Mouse (Mus musculus) CH12.LX (cell line): ENCODE results near the gene Cnst. TPM values are rescaled to one million over a fixed set of nuclear protein-coding genes. Genes with fewer than 3 reads are reported as not detected.
A peak's percentile ranks its signal among the peaks of the same experiment; 100 is the strongest.

Experiments used
- DNase-seq: peaks from one replicate; pipeline ENCODE4 v3.0.0-alpha.2; 2013; ENCODE audit errors: extremely low read depth
- H3K27ac ChIP-seq: 2 replicates; pipeline ENCODE4 v1.5.1; 2012; ENCODE audit warnings: low read depth, mild to moderate bottlenecking, control low read depth, moderate library complexity; ENCODE audit not compliant: insufficient read depth
- H3K27me3 ChIP-seq: replicated peaks from 2 replicates; pipeline ENCODE3; 2012; ENCODE audit warnings: inconsistent platforms
- H3K36me3 ChIP-seq, 2 experiments: replicated peaks in 1 of 2; 2 replicates each; pipeline versions ENCODE3 to v1.6.1; 2012; ENCODE audit warnings: inconsistent platforms in 1 of 2, low read length in 1 of 2, mild to moderate bottlenecking in 1 of 2, mixed read lengths in 1 of 2, moderate library complexity in 1 of 2; ENCODE audit not compliant: control insufficient read depth in 1 of 2, insufficient read depth in 1 of 2
- H3K4me1 ChIP-seq, 2 experiments: 2 replicates each; pipeline ENCODE4 v1.6.1; 2012; ENCODE audit warnings: inconsistent platforms in 1 of 2, moderate library complexity in 1 of 2; ENCODE audit not compliant: insufficient read depth in 2 of 2, control insufficient read depth in 1 of 2
- H3K4me2 ChIP-seq: 2 replicates; pipeline ENCODE4 v1.6.1; 2012; ENCODE audit warnings: low read depth, mild to moderate bottlenecking, control low read depth; ENCODE audit not compliant: poor library complexity, insufficient read depth, severe bottlenecking
- H3K4me3 ChIP-seq, 3 experiments: fragments of 150-350 bp in 1 of 3; sonication (generic) in 1 of 3; replicated peaks in 1 of 3; 2 replicates each; pipeline versions ENCODE3 to v1.5.1; 2011 to 2012; ENCODE audit warnings: low read depth in 2 of 3, low read length in 2 of 3, mild to moderate bottlenecking in 2 of 3, moderate library complexity in 2 of 3, control low read depth in 1 of 3, improper control_type of control experiment in 1 of 3, inconsistent platforms in 1 of 3, mixed read lengths in 1 of 3; ENCODE audit not compliant: poor library complexity in 1 of 3
- H3K79me2 ChIP-seq: replicated peaks from 2 replicates; pipeline ENCODE4 v1.6.1; 2012; ENCODE audit warnings: mild to moderate bottlenecking, moderate library complexity; ENCODE audit not compliant: control insufficient read depth, poor library complexity, insufficient read depth, severe bottlenecking; ENCODE audit errors: extremely low read depth
- H3K9ac ChIP-seq: 2 replicates; pipeline ENCODE4 v1.6.1; 2012; ENCODE audit warnings: low read depth, mild to moderate bottlenecking, control low read depth, moderate library complexity; ENCODE audit not compliant: insufficient read depth
- H3K9me3 ChIP-seq: replicated peaks from 2 replicates; pipeline ENCODE3; 2012; ENCODE audit warnings: low read length, inconsistent platforms, mixed read lengths
- BHLHE40 ChIP-seq: IDR thresholded peaks from 2 replicates; pipeline ENCODE4 v1.6.1; 2011; ENCODE audit warnings: mild to moderate bottlenecking, low read depth, low read length, improper control_type of control experiment
- CHD1 ChIP-seq: IDR thresholded peaks from 2 replicates; pipeline ENCODE4 v1.6.1; 2012; ENCODE audit warnings: low read depth, low read length, improper control_type of control experiment, inconsistent platforms
- CHD2 ChIP-seq: IDR thresholded peaks from 2 replicates; pipeline ENCODE4 v1.6.1; 2011; ENCODE audit warnings: low read length, improper control_type of control experiment
- CTCF ChIP-seq, 2 experiments: IDR thresholded peaks in 1 of 2; conservative IDR thresholded peaks in 1 of 2; 2 replicates each; pipeline ENCODE4 v1.5.1; 2011 to 2012; ENCODE audit warnings: low read depth in 2 of 2, low read length in 2 of 2, improper control_type of control experiment in 1 of 2, inconsistent platforms in 1 of 2, mild to moderate bottlenecking in 1 of 2, moderate library complexity in 1 of 2
- E2F4 ChIP-seq: IDR thresholded peaks from 2 replicates; pipeline ENCODE4 v1.6.1; 2011; ENCODE audit warnings: low read depth, low read length, improper control_type of control experiment; ENCODE audit not compliant: insufficient replicate concordance
- ELF1 ChIP-seq: IDR thresholded peaks from 2 replicates; pipeline ENCODE4 v1.6.1; 2014; ENCODE audit warnings: low read depth, mild to moderate bottlenecking, inconsistent platforms, low read length, improper control_type of control experiment
- EP300 ChIP-seq: IDR thresholded peaks from 2 replicates; pipeline ENCODE4 v1.6.1; 2011; ENCODE audit warnings: low read length, improper control_type of control experiment
- ETS1 ChIP-seq: conservative IDR thresholded peaks from 2 replicates; pipeline ENCODE4 v1.6.1; 2012; ENCODE audit warnings: low read depth, mild to moderate bottlenecking, inconsistent platforms, low read length, improper control_type of control experiment, moderate library complexity
- HCFC1 ChIP-seq: IDR thresholded peaks from 2 replicates; pipeline ENCODE4 v1.6.1; 2012; ENCODE audit warnings: low read depth, mild to moderate bottlenecking, inconsistent platforms, low read length, improper control_type of control experiment
- JUN ChIP-seq: IDR thresholded peaks from 2 replicates; pipeline ENCODE4 v1.6.1; 2011; ENCODE audit warnings: low read depth, mild to moderate bottlenecking, low read length, improper control_type of control experiment, moderate library complexity; ENCODE audit not compliant: insufficient read depth
- JUND ChIP-seq: conservative IDR thresholded peaks from 2 replicates; pipeline ENCODE4 v1.6.1; 2011; ENCODE audit warnings: low read depth, low read length, improper control_type of control experiment
- KAT2A ChIP-seq: IDR thresholded peaks from 2 replicates; pipeline ENCODE4 v1.6.1; 2012; ENCODE audit warnings: low read length, improper control_type of control experiment, inconsistent platforms; ENCODE audit not compliant: insufficient replicate concordance
- MAFK ChIP-seq: IDR thresholded peaks from 2 replicates; pipeline ENCODE4 v1.6.1; 2011; ENCODE audit warnings: low read length, improper control_type of control experiment; ENCODE audit not compliant: insufficient replicate concordance
- MAX ChIP-seq: IDR thresholded peaks from 2 replicates; pipeline ENCODE4 v1.6.1; 2011; ENCODE audit warnings: low read length, improper control_type of control experiment
- MAZ ChIP-seq: IDR thresholded peaks from 2 replicates; pipeline ENCODE4 v1.6.1; 2012; ENCODE audit warnings: low read depth, mild to moderate bottlenecking, inconsistent platforms, low read length, improper control_type of control experiment, moderate library complexity
- MXI1 ChIP-seq: IDR thresholded peaks from 2 replicates; pipeline ENCODE4 v1.6.1; 2011; ENCODE audit warnings: mild to moderate bottlenecking, low read depth, low read length, improper control_type of control experiment
- NRF1 ChIP-seq: IDR thresholded peaks from 2 replicates; pipeline ENCODE4 v1.6.1; 2014; ENCODE audit warnings: low read depth, mild to moderate bottlenecking, inconsistent platforms, low read length, improper control_type of control experiment, moderate library complexity
- PAX5 ChIP-seq: IDR thresholded peaks from 2 replicates; pipeline ENCODE4 v1.6.1; 2012; ENCODE audit warnings: low read length, inconsistent platforms, mixed read lengths
- POLR2AphosphoS2 ChIP-seq: IDR thresholded peaks from 2 replicates; pipeline ENCODE4 v1.6.1; 2011; ENCODE audit warnings: low read depth, low read length, improper control_type of control experiment
- RAD21 ChIP-seq: IDR thresholded peaks from 2 replicates; pipeline ENCODE4 v1.6.1; 2011; ENCODE audit warnings: low read depth, mild to moderate bottlenecking, low read length, improper control_type of control experiment, moderate library complexity
- RCOR1 ChIP-seq: conservative IDR thresholded peaks from 2 replicates; pipeline ENCODE4 v1.6.1; 2012; ENCODE audit warnings: low read depth, mild to moderate bottlenecking, inconsistent platforms, low read length, improper control_type of control experiment
- SIN3A ChIP-seq: IDR thresholded peaks from 2 replicates; pipeline ENCODE4 v1.6.1; 2012; ENCODE audit warnings: low read length, improper control_type of control experiment, inconsistent platforms
- SMC3 ChIP-seq: IDR thresholded peaks from 2 replicates; pipeline ENCODE4 v1.6.1; 2011; ENCODE audit warnings: low read depth, low read length, improper control_type of control experiment
- TBP ChIP-seq: conservative IDR thresholded peaks from 2 replicates; pipeline ENCODE4 v1.6.1; 2011; ENCODE audit warnings: low read depth, low read length, improper control_type of control experiment
- UBTF ChIP-seq: IDR thresholded peaks from 2 replicates; pipeline ENCODE4 v1.6.1; 2012; ENCODE audit warnings: low read depth, mild to moderate bottlenecking, inconsistent platforms, low read length, improper control_type of control experiment, moderate library complexity
- USF2 ChIP-seq: conservative IDR thresholded peaks from 2 replicates; pipeline ENCODE4 v1.6.1; 2011; ENCODE audit warnings: low read depth, low read length, improper control_type of control experiment
- ZC3H11A ChIP-seq: IDR thresholded peaks from 2 replicates; pipeline ENCODE4 v1.6.1; 2012; ENCODE audit warnings: low read depth, mild to moderate bottlenecking, inconsistent platforms, low read length, improper control_type of control experiment
- ZKSCAN1 ChIP-seq: IDR thresholded peaks from 2 replicates; pipeline ENCODE4 v1.6.1; 2012; ENCODE audit warnings: low read depth, inconsistent platforms, low read length, improper control_type of control experiment, borderline replicate concordance
- ZMIZ1 ChIP-seq: IDR thresholded peaks from 2 replicates; pipeline ENCODE4 v1.6.1; 2012; ENCODE audit warnings: low read depth, mild to moderate bottlenecking, inconsistent platforms, low read length, improper control_type of control experiment
- ZNF384 ChIP-seq: IDR thresholded peaks from 2 replicates; pipeline ENCODE4 v1.6.1; 2012; ENCODE audit warnings: low read depth, low read length, improper control_type of control experiment, inconsistent platforms
- dilution Hi-C: fragments of 300-500 bp; cut with MboI; formaldehyde crosslinking; loops from 2 replicates; pipeline ENCODE4 v1.14.3; 2020; ENCODE audit warnings: low sequenced_read_pairs; ENCODE audit not compliant: extremely low pct_unique_long_range_greater_than_20kb, extremely low pct_ligation_motif_present
- in situ Hi-C: fragments of 300-500 bp; cut with MboI; formaldehyde crosslinking; loops from 3 replicates; pipeline ENCODE4 v1.14.3; 2019; ENCODE audit warnings: low sequenced_read_pairs, low pct_ligation_motif_present, low pct_unique_long_range_greater_than_20kb, mixed read lengths
- polyA plus RNA-seq: library from polyadenylated mRNA; unstranded; fragments of >175 nt; gene quantifications from 2 replicates; pipeline ENCODE4 v1.2.1, GENCODE M21; 2012; ENCODE audit warnings: low read depth; ENCODE audit not compliant: insufficient read length
- total RNA-seq, 2 experiments: library from RNA; depleted of rRNA; stranded (reverse); fragments of 300-350 nt in 1 of 2; fragments of >200 nt in 1 of 2; gene quantifications; 2 replicates each; pipeline ENCODE4 v1.2.3; 2012 to 2014

Cnst gene
- total and polyA plus RNA-seq, 3 experiments: 7.8 to 10.2 (median 9.3) TPM

GRCm38 (mm10) chr1:179551336-179551735 lies 5.2 kb downstream of the Cnst start (continued):
- TF ChIP-seq MXI1: no peak
- no peak for TF ChIP-seq USF2
- no peak for TF ChIP-seq CHD2
- peak; percentile 66 for TF ChIP-seq EP300
- TF ChIP-seq MAX: no peak
- no peak for TF ChIP-seq ZKSCAN1
- peak; percentile 64 for TF ChIP-seq ELF1
- TF ChIP-seq SIN3A: peak; percentile 62; the same call in 1 of the 2 replicates

- DNase-seq: no peak
- no peak overlapping the region for H3K9ac ChIP-seq
- H3K27ac ChIP-seq: no peak overlapping the region
Observed at GRCm38 (mm10) chr1:179551921-179552320, 5.8 kb downstream of the Cnst start.

GRCm38 (mm10) chr1:179552751-179553150 lies 6.6 kb downstream of the Cnst start:
- no peaks in the 10 kb centered on the region for H3K9me3 ChIP-seq
- H3K79me2 ChIP-seq: no peaks in the 10 kb centered on the region; the same call in none of the 2 replicates
- DNase-seq: no peak
- no peaks in the 10 kb centered on the region for H3K27me3 ChIP-seq
- dilution Hi-C loops (no loop called here), in situ Hi-C loops (no loop called here)
- H3K9ac ChIP-seq: no peak overlapping the region; the same call in 1 of the 2 replicates
- H3K36me3 ChIP-seq: peaks cover 0 to 10% of the 10 kb centered on the region in 2 experiments
- H3K27ac ChIP-seq: no peak overlapping the region
- H3K4me3 ChIP-seq: no peak overlapping the region
- TF ChIP-seq USF2 (no peak), MAFK (no peak), ZNF384 (no peak), ZMIZ1 (no peak), RAD21 (no peak), JUND (no peak), PAX5 (no peak), CHD2 (no peak), RCOR1 (no peak), ZC3H11A (no peak), CHD1 (no peak), MAX (no peak), POLR2AphosphoS2 (no peak), E2F4 (no peak), UBTF (no peak), KAT2A (no peak), TBP (no peak), JUN (no peak), BHLHE40 (no peak)
- peaks cover 12 to 41% of the 10 kb centered on the region in 2 experiments for H3K4me1 ChIP-seq
- H3K4me2 ChIP-seq: no peak overlapping the region

More at GRCm38 (mm10) chr1:179551921-179552320, 5.8 kb downstream of the Cnst start:
- dilution Hi-C loops (no loop called here), in situ Hi-C loops (no loop called here)
- Histone ChIP-seq H3K27me3 (no peaks in the 10 kb centered on the region), H3K4me3 (no peak overlapping the region), H3K79me2 (peaks cover 3% of the 10 kb centered on the region), H3K4me2 (peak overlapping the region; percentile 50), H3K4me1 (peaks cover 12 to 46% of the 10 kb centered on the region in 2 experiments), H3K36me3 (peaks cover 0 to 8% of the 10 kb centered on the region in 2 experiments)
- TF ChIP-seq EP300 (no peak), ZNF384 (no peak), KAT2A (no peak), CTCF (conservative IDR thresholded peaks at IDR 0.05 in 1 of 2, IDR thresholded peaks at IDR 0.05 in 1 of 2; ENCODE audit: low read depth in 2 of 2, low read length in 2 of 2) (no peak), UBTF (no peak), E2F4 (no peak), SMC3 (no peak), RAD21 (no peak), ZKSCAN1 (no peak), NRF1 (no peak), MAX (no peak), SIN3A (no peak), CHD2 (no peak), MXI1 (no peak), ETS1 (no peak), MAZ (no peak), PAX5 (no peak), MAFK (no peak), HCFC1 (no peak), ZC3H11A (no peak)
- TF ChIP-seq, all 38 proteins: peak for 0
- no peaks in the 10 kb centered on the region for H3K9me3 ChIP-seq
